ENCODE assay signal across 20 mouse cellular contexts in the genomic region with DNA sequence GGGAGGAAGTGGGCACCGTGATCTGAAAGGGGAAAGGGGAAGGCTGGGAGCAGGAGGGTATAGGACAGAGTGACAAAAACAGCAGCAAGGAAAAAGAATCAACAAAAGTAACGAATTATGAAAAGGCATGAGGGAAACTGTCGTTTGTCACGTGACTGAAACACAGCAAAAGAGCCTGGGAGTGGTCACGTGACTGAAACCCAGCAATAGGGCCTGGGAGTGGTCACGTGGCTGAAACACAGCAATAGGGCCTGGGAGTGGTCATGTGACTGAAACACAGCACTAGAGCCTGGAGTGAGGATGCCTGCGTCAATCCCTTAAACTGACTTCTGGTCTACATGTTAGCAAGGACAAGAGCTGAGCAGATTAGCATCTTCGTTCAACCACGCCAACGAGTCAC.
DNase-seq lines count a peak whose midpoint lies in the region; TF ChIP-seq lines count a peak whose summit lies in the region.
"Had no signal": no experiment of that assay in that cellular context is flagged by ENCODE, and none has a peak within 500 bp of the region (broad histone marks: within the 10 kb centered on the region; RNA-seq: fewer than 3 reads in every experiment).

No protein-coding gene starts in this region.

- peak overlapping the region; percentile 50 for H3K4me3 ChIP-seq in testis, adult 2 months (ENCODE audit: control insufficient read depth, low read depth, low read length)
- H3K4me3 ChIP-seq in MEL (ENCODE audit: control insufficient read depth in 1 of 2, insufficient read depth in 1 of 2, low read depth in 2 of 2, low read length in 2 of 2), result no peak overlapping the region
- H3K4me3 ChIP-seq: embryonic facial prominence, embryonic 10.5 days; embryonic facial prominence, embryonic 12.5 days; forebrain, embryonic 12.5 days had no signal

- no peak for TF ChIP-seq CTCF in testis, adult 2 months (IDR thresholded peaks at IDR 0.05; ENCODE audit: control insufficient read depth, insufficient read depth, insufficient replicate concordance, low read depth, low read length)
- no peak for TF ChIP-seq CTCF in MEL (IDR thresholded peaks at IDR 0.05 in 2 of 3, conservative IDR thresholded peaks at IDR 0.05 in 1 of 3; ENCODE audit: control insufficient read depth in 1 of 3, insufficient read depth in 1 of 3, low read depth in 2 of 3, low read length in 3 of 3, poor library complexity in 1 of 3, severe bottlenecking in 1 of 3)

- H3K27ac ChIP-seq in testis, adult 2 months (ENCODE audit: control insufficient read depth, insufficient read depth, low read depth, low read length), result no peak overlapping the region; the same call in 1 of the 2 replicates
- no peak overlapping the region for H3K27ac ChIP-seq in MEL (ENCODE audit: control insufficient read depth, low read depth, low read length)
- H3K27ac ChIP-seq: embryonic facial prominence, embryonic 10.5 days; embryonic facial prominence, embryonic 12.5 days; forebrain, embryonic 12.5 days had no signal

- no peak for TF ChIP-seq EP300 in MEL (IDR thresholded peaks at IDR 0.05; ENCODE audit: low read depth in 1 of 2, low read length in 2 of 2)

- H3K4me1 ChIP-seq in testis, adult 2 months (ENCODE audit: control insufficient read depth, insufficient read depth, low read length), result peaks cover 6% of the 10 kb centered on the region
- no peaks in the 10 kb centered on the region for H3K4me1 ChIP-seq in MEL (ENCODE audit: control insufficient read depth in 1 of 2, insufficient read depth in 2 of 2, low read length in 2 of 2)
- H3K4me1 ChIP-seq: embryonic facial prominence, embryonic 10.5 days; embryonic facial prominence, embryonic 12.5 days had no signal

- TF ChIP-seq RAD21 in MEL (IDR thresholded peaks at IDR 0.05; ENCODE audit: low read depth, low read length), result no peak

- no peaks in the 10 kb centered on the region for H3K27me3 ChIP-seq in testis, adult 2 months (ENCODE audit: control insufficient read depth, insufficient read depth, low read length)
- no peaks in the 10 kb centered on the region for H3K27me3 ChIP-seq in MEL (ENCODE audit: control insufficient read depth in 1 of 2, insufficient read depth in 2 of 2, low read length in 2 of 2)
- H3K27me3 ChIP-seq: embryonic facial prominence, embryonic 12.5 days; forebrain, embryonic 12.5 days had no signal

- H3K9me3 ChIP-seq in MEL (replicated peaks; ENCODE audit: insufficient read depth, low read length), result no peaks in the 10 kb centered on the region
- H3K9me3 ChIP-seq: embryonic facial prominence, embryonic 10.5 days; embryonic facial prominence, embryonic 12.5 days; forebrain, embryonic 12.5 days had no signal

- DNase-seq in testis, postnatal 14 days (ENCODE audit: low spot score), result no peak
- DNase-seq in MEL (ENCODE audit: low read depth, low spot score), result no peak
- peak; percentile 21 for DNase-seq in ZHBTc4 (ENCODE audit: low read depth, low spot score)
- DNase-seq in frontal cortex, postnatal 14 days (ENCODE audit: low spot score in 2 of 2), result no peak
- no peak for DNase-seq in adrenal gland, postnatal 10 days
- no peak for DNase-seq in ovary, postnatal 10 days (ENCODE audit: low spot score)
- DNase-seq: adrenal gland, adult 2 months; adrenal gland, postnatal 14 days; adrenal gland, postnatal 36 days; B cell, adult 2 months; cerebellum, adult 11-12 months; cerebellum, adult 2 months; cerebellum, adult 9-10 months; cerebellum, postnatal 10 days; cerebellum, postnatal 25 days had no signal

- H3K9ac ChIP-seq in MEL (ENCODE audit: control insufficient read depth, low read depth, low read length, poor library complexity, severe bottlenecking), result no peak overlapping the region
- H3K9ac ChIP-seq: embryonic facial prominence, embryonic 12.5 days; forebrain, embryonic 12.5 days had no signal

- H3K79me2 ChIP-seq in MEL (ENCODE audit: control insufficient read depth, insufficient read depth, low read length, poor library complexity), result no peaks in the 10 kb centered on the region

- no peaks in the 10 kb centered on the region for H3K36me3 ChIP-seq in testis, adult 2 months (ENCODE audit: control insufficient read depth, insufficient read depth, low read length)
- no peaks in the 10 kb centered on the region for H3K36me3 ChIP-seq in MEL (ENCODE audit: control insufficient read depth in 1 of 2, insufficient read depth in 2 of 2, low read length in 2 of 2)
- H3K36me3 ChIP-seq: embryonic facial prominence, embryonic 10.5 days; embryonic facial prominence, embryonic 12.5 days; forebrain, embryonic 12.5 days; G1E had no signal

- no peak for TF ChIP-seq POLR2A in testis, adult 2 months (IDR thresholded peaks at IDR 0.05; ENCODE audit: control insufficient read depth, low read depth, low read length)
- no peak for TF ChIP-seq POLR2A in MEL (IDR thresholded peaks at IDR 0.05; ENCODE audit: control insufficient read depth in 1 of 2, insufficient read depth in 1 of 2, low read depth in 1 of 2, low read length in 2 of 2, poor library complexity in 1 of 2)

TF ChIP-seq in MEL, 35 proteins besides CTCF, POLR2A, EP300 and RAD21:
- TF ChIP-seq ELF1 (IDR thresholded peaks at IDR 0.05; ENCODE audit: low read depth, low read length) (no peak), USF1 (IDR thresholded peaks at IDR 0.05; ENCODE audit: low read depth, low read length) (peak; percentile 62)
